Mouse (Mus musculus) forebrain, postnatal 0 days (tissue): Measurements from ENCODE around the gene Zbtb20. TPM values are rescaled to one million over a fixed set of nuclear protein-coding genes. Genes with fewer than 3 reads are reported as not detected.

ENCODE experiments used
- ATAC-seq: fragments of 200-750 bp; cut with Nextera tagmentation; 2 replicates; pipeline ENCODE4 v1.8.0; 2017; ENCODE audit warnings: mild to moderate bottlenecking, moderate library complexity
- DNase-seq: peaks from one replicate; pipeline ENCODE4 v3.0.0-alpha.2; 2015
- H3K27ac ChIP-seq: fragments of 300-500 bp; sonication (generic); 2 replicates; pipeline ENCODE4 v1.5.1; 2014; ENCODE audit warnings: low read depth, mild to moderate bottlenecking, antibody characterized with exemption, low read length, moderate library complexity, mixed read lengths
- H3K27me3 ChIP-seq: fragments of 300-500 bp; sonication (generic); 2 replicates; pipeline ENCODE4 v1.6.1; 2014; ENCODE audit warnings: mild to moderate bottlenecking, low read length, mixed read lengths; ENCODE audit not compliant: insufficient read depth
- H3K36me3 ChIP-seq: fragments of 300-500 bp; sonication (generic); 2 replicates; pipeline ENCODE4 v1.6.1; 2014; ENCODE audit warnings: mild to moderate bottlenecking, moderate library complexity; ENCODE audit not compliant: insufficient read depth
- H3K4me1 ChIP-seq: fragments of 300-500 bp; sonication (generic); 2 replicates; pipeline ENCODE4 v1.6.1; 2014; ENCODE audit warnings: antibody characterized with exemption; ENCODE audit not compliant: insufficient read depth
- H3K4me2 ChIP-seq: fragments of 300-500 bp; sonication (generic); 2 replicates; pipeline ENCODE4 v1.6.1; 2014; ENCODE audit warnings: low read depth, mild to moderate bottlenecking, moderate library complexity
- H3K4me3 ChIP-seq: fragments of 300-500 bp; sonication (generic); 2 replicates; pipeline ENCODE4 v1.5.1; 2014; ENCODE audit warnings: low read depth, low read length, mixed read lengths
- H3K9ac ChIP-seq: fragments of 300-500 bp; sonication (generic); 2 replicates; pipeline ENCODE4 v1.6.1; 2014; ENCODE audit warnings: mild to moderate bottlenecking
- H3K9me3 ChIP-seq: fragments of 300-500 bp; sonication (generic); 2 replicates; pipeline ENCODE4 v1.6.1; 2016; ENCODE audit warnings: low read length
- CTCF ChIP-seq: sonication (generic); IDR thresholded peaks from 2 replicates; pipeline ENCODE4 v1.5.1; 2016; ENCODE audit warnings: antibody characterized with exemption, control low read depth, low read depth
- WGBS: fragments of 180-500 bp; shearing (Covaris S2); extraction: QIAGEN DNeasy Blood & Tissue Kit; methylation state at CpG from one replicate; pipeline ENCODE4 v1.1.7; 2014; 5-methylcytosine and 5-hydroxymethylcytosine counted together
- polyA plus RNA-seq: library from polyadenylated mRNA; unstranded; fragments of >200 nt; fragmentation: Nextera tagmentation; extraction: Ambion mirVana; gene quantifications from 2 replicates; pipeline ENCODE4 v1.2.1, GENCODE M21; 2015
- total RNA-seq: library from RNA; depleted of rRNA; stranded (reverse); fragments of >200 nt; gene quantifications from 2 replicates; pipeline ENCODE4 v1.2.3, GENCODE M21; 2014

The Zbtb20 gene
- total and polyA plus RNA-seq, 2 experiments from 2014 or later: 63.4 to 90.9 TPM

DNA sequence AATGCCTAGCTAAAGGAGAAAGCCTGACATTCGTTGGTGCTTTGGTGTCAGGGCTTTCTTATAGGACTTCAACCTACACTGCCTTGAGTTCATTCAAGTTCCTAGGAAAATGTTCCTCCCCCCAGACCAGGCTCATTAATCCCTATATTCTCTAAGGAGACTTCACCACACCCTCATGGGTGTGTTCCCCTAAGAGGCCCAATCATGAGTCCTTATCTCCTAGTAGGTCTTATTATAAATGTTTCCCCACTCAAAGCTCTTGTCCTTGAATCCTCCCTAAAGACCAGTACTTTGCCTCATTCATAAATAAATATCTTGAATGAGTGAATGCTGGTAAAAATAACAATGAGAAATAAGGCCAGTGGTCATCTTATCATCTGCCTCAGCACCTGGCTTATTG is 772.0 kb downstream of the Zbtb20 start:
- H3K4me1 ChIP-seq: no peaks in the 10 kb centered on the region
- 90% methylated on average over 1 of the region's 1 CpGs for WGBS
- no peak overlapping the region for H3K27ac ChIP-seq
- H3K9me3 ChIP-seq: no peaks in the 10 kb centered on the region
- no peak for ATAC-seq
- no peak for TF ChIP-seq CTCF
- H3K4me3 ChIP-seq: no peak overlapping the region
- no peak for DNase-seq
- no peaks in the 10 kb centered on the region for H3K27me3 ChIP-seq
- no peaks in the 10 kb centered on the region for H3K36me3 ChIP-seq
- H3K4me2 ChIP-seq: no peak overlapping the region
- no peak overlapping the region for H3K9ac ChIP-seq

DNA sequence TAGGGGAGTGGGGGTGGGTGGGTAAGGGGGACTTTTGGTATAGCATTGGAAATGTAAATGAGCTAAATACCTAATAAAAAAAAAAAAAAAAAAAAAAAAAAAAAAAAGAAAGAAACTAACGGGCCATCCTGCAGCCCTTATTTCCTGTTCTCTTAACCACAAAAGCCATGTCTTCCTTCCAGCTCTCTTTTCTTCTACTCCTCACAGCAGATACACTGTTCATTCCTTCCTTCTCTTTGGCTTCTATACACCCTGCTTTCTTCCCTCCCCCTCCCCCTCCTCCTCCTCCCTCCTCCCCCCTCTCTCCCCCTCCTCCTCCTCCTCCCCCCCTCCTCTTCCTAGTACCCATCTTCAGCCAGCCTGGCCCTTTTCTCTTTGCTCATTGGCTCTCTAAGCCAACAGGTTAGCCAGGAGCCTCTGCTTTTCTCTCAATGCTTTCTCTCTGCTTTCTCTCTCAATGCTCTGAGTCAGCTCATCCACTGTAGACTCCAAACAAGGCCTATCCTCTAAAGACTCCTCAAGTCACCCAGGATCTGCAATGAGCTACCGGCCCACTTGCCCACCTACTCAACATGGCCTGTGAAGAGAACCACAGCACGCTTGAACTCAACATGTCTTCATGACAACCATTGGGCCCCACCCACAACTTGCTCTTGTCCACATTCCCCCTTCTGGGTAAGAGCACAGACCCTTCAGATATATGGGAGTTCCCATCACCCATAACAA is 774.8 kb downstream of the Zbtb20 start:
- Histone ChIP-seq H3K4me1 (no peaks in the 10 kb centered on the region), H3K4me2 (no peak overlapping the region), H3K27ac (no peak overlapping the region), H3K9me3 (no peaks in the 10 kb centered on the region), H3K36me3 (no peaks in the 10 kb centered on the region), H3K27me3 (no peaks in the 10 kb centered on the region), H3K4me3 (no peak overlapping the region), H3K9ac (no peak overlapping the region)
- WGBS: 78% methylated on average over 3 of the region's 3 CpGs
- no peak for TF ChIP-seq CTCF
- ATAC-seq (no peak), DNase-seq (no peak)

DNA sequence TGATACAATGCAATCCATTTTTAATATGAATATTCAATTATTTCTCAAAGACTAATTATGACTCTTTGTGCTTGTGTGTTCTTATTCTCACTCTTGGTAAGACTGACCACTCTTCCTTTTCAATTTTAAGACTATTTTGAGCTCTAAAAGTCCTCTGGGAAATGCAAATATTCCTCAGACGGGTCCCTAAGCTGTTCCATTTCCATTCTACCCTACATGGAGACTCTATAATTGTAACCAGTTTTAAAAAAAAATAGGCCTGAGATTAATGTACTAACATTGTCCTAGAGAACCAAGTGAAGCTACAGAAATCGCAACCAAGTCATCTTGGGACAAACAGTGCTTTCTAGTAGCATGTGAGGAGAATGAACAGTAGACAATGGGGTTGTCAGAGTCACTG is 777.6 kb downstream of the Zbtb20 start:
- no peak overlapping the region for H3K4me2 ChIP-seq
- 86% methylated on average over 2 of the region's 2 CpGs for WGBS
- TF ChIP-seq CTCF: no peak
- ATAC-seq: no peak
- no peak overlapping the region for H3K27ac ChIP-seq
- DNase-seq: no peak
- no peak overlapping the region for H3K4me3 ChIP-seq
- no peaks in the 10 kb centered on the region for H3K9me3 ChIP-seq
- no peaks in the 10 kb centered on the region for H3K27me3 ChIP-seq
- H3K9ac ChIP-seq: no peak overlapping the region
- no peaks in the 10 kb centered on the region for H3K4me1 ChIP-seq
- H3K36me3 ChIP-seq: no peaks in the 10 kb centered on the region

DNA sequence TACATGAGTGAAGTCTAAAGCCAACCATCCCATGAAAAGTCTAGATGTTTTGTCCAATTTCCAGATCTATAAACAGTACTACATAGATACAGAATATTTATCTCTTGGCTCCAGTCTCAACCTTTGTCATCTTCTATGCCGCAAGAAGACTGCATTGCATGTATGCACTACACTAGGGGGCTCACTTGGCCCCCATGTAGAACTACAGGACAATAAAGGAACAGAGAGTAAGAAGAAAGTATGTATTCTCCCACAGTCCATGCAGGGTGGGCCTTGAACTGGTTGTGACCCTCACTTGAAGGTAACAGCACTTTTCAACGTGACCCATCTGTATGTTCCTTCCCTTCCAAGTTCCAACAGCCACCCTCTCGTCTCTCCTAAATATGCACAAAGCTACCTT is 778.6 kb downstream of the Zbtb20 start:
- Histone ChIP-seq H3K27ac (no peak overlapping the region), H3K4me3 (no peak overlapping the region), H3K27me3 (no peaks in the 10 kb centered on the region), H3K9ac (no peak overlapping the region), H3K4me1 (no peaks in the 10 kb centered on the region), H3K9me3 (no peaks in the 10 kb centered on the region), H3K4me2 (no peak overlapping the region), H3K36me3 (no peaks in the 10 kb centered on the region)
- DNase-seq: no peak
- no peak for TF ChIP-seq CTCF
- WGBS: 88% methylated on average over 3 of the region's 3 CpGs
- ATAC-seq: no peak

DNA sequence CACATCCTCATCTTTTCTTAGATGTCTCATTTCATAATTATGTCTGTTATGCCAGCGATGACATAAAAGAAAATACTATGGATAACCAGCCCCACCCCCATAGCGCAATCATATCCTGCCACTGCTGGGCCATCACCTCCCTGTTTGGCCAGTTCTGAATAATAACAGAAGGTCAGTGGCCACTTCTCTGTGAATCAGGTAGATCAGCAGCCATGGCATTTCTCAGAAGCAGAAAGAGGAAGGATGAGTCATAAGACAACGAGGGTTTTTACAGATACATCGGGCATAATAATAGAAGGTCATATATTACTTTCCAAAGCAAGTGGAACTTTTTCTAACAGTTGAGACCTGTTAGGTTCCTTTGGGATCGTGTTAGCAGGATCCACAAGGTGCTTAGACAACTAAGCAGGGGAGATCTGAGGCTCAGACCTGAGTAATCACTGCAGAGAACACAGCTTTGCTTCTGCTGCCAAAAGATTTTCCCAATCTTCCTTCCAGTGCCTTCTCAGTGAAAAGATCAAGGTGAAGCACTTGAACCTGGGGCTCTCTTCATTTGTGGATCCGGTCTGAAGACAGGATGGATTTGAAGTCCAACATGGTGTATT is 779.6 kb downstream of the Zbtb20 start:
- Histone ChIP-seq H3K9ac (no peak overlapping the region), H3K4me1 (no peaks in the 10 kb centered on the region), H3K4me2 (no peak overlapping the region), H3K36me3 (no peaks in the 10 kb centered on the region), H3K27me3 (no peaks in the 10 kb centered on the region), H3K4me3 (no peak overlapping the region), H3K9me3 (no peaks in the 10 kb centered on the region), H3K27ac (no peak overlapping the region)
- TF ChIP-seq CTCF: no peak
- ATAC-seq (no peak), DNase-seq (no peak)
- WGBS: 92% methylated on average over 6 of the region's 6 CpGs

DNA sequence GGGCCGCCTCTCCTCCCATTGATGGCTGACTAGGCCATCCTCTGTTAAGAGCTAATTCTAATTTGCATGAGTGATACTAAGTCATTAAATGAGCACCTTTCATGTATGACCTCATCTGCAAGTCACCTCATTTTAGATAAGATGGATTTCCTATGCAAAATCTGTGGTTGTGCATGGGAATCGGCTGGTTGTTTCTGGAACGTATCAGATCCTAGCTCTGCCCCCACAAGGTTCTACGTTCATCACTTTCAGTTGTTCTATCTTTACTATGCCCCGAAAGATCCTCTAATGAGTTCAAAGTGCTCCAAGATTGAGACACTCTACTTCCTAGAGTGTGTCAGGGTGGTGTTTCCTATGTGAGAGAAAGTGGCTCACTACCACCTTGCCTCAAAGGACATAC is 785.9 kb downstream of the Zbtb20 start:
- Histone ChIP-seq H3K9me3 (no peaks in the 10 kb centered on the region), H3K9ac (no peak overlapping the region), H3K36me3 (no peaks in the 10 kb centered on the region), H3K4me2 (no peak overlapping the region), H3K27me3 (no peaks in the 10 kb centered on the region), H3K4me1 (no peaks in the 10 kb centered on the region), H3K4me3 (no peak overlapping the region), H3K27ac (no peak overlapping the region)
- DNase-seq (no peak), ATAC-seq (no peak)
- no peak for TF ChIP-seq CTCF
- WGBS: 95% methylated on average over 5 of the region's 5 CpGs

DNA sequence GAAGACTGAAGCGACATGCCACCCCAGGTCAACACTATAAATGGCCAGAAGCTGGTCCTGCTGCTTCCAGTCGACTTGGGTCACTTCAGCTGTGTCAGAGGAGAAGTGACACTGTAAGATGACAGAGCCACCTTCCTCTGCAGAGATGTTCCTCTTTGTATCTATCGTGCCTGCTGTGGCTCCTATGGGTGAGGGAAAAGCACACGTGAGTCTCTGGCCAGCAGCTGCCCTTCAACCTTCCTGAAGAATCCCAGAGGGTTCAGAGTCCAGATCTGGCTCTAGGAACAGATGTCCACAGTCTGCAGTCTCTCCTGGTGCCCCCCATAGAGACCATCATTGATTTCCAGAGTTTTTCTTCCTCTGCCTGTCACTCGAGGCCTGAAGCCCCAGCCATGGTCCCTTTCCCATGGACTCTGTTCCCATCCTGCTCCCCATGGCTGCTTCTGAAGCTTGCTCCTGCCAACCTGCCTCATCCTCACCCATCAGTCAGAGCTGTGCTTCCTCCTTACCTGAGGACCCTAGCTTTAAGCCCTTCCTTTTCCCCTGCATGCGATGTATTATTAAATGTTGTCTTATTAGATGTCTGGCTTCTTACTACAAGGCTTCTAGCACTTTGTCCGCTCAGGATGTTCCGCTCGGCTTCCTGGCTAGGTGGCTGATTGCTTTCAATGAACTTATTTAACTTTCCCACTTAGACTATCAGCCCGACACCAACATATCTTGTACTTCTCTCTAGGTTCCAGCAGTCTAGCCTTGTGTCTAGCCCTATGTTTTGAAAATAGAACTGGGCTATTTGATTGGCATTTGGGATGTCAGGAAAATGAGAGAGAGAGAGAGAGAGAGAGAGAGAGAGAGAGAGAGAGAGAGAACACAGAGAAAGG is 786.7 kb downstream of the Zbtb20 start:
- H3K36me3 ChIP-seq: no peaks in the 10 kb centered on the region
- H3K4me3 ChIP-seq: no peak overlapping the region
- DNase-seq (no peak), ATAC-seq (no peak)
- no peaks in the 10 kb centered on the region for H3K4me1 ChIP-seq
- TF ChIP-seq CTCF: no peak
- no peak overlapping the region for H3K27ac ChIP-seq
- no peak overlapping the region for H3K4me2 ChIP-seq
- 89% methylated on average over 10 of the region's 10 CpGs for WGBS
- H3K27me3 ChIP-seq: no peaks in the 10 kb centered on the region
- no peaks in the 10 kb centered on the region for H3K9me3 ChIP-seq
- no peak overlapping the region for H3K9ac ChIP-seq
